In the genomic region with DNA sequence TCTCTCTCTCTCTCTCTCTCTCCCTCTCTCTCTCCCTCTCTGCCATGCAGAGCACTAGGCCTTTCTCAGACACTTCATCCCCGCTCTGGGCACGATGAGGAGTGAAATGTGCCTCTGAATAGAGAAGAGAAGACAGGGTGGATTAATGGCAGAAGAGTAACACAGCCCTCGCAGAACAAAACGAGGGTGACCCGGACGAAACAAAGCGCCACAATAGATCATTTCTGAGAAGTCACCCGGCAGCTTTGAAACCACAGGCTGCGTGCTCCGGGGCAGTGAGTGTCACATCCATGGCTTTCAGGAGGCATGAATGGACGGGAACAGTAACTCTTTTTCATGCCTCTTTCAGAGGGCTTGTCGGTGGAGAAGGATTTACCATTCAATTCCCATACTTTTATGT, we compare ENCODE assay signal across 14 mouse cellular contexts.
DNase-seq lines count a peak whose midpoint lies in the region; ATAC-seq and TF ChIP-seq lines count a peak whose summit lies in the region.
"Had no signal": no experiment of that assay in that cellular context is flagged by ENCODE, and none has a peak within 500 bp of the region (broad histone marks: within the 10 kb centered on the region; RNA-seq: fewer than 3 reads in every experiment).

No protein-coding gene starts in this region.

- WGBS in kidney, postnatal 0 days: 22% methylated on average over 12 of the region's 12 CpGs
- WGBS in kidney, embryonic 15.5 days: 12% methylated on average over 12 of the region's 12 CpGs
- 25% methylated on average over 12 of the region's 12 CpGs for WGBS in embryonic facial prominence, embryonic 12.5 days
- WGBS in neural tube, embryonic 14.5 days: 9% methylated on average over 12 of the region's 12 CpGs

- H3K27me3 ChIP-seq in kidney, postnatal 0 days (ENCODE audit: insufficient read depth, low read length): no peaks in the 10 kb centered on the region
- H3K27me3 ChIP-seq in kidney, embryonic 15.5 days: no peaks in the 10 kb centered on the region; the same call in none of the 2 replicates
- no peaks in the 10 kb centered on the region for H3K27me3 ChIP-seq in embryonic facial prominence, embryonic 12.5 days
- H3K27me3 ChIP-seq in neural tube, embryonic 14.5 days (ENCODE audit: control insufficient read depth, insufficient read depth, low read length): no peaks in the 10 kb centered on the region
- H3K27me3 ChIP-seq: lung, embryonic 15.5 days had no signal

- no peak overlapping the region for H3K9ac ChIP-seq in kidney, postnatal 0 days (ENCODE audit: low read depth, low read length)
- no peak overlapping the region for H3K9ac ChIP-seq in kidney, embryonic 15.5 days
- no peak overlapping the region for H3K9ac ChIP-seq in embryonic facial prominence, embryonic 12.5 days
- no peak overlapping the region for H3K9ac ChIP-seq in neural tube, embryonic 14.5 days (replicated peaks; ENCODE audit: low read depth, low read length)
- H3K9ac ChIP-seq: heart, embryonic 13.5 days; lung, embryonic 15.5 days had no signal

- no peaks in the 10 kb centered on the region for H3K36me3 ChIP-seq in kidney, postnatal 0 days (ENCODE audit: insufficient read depth, low read length)
- no peaks in the 10 kb centered on the region for H3K36me3 ChIP-seq in kidney, embryonic 15.5 days
- no peaks in the 10 kb centered on the region for H3K36me3 ChIP-seq in embryonic facial prominence, embryonic 12.5 days
- H3K36me3 ChIP-seq in neural tube, embryonic 14.5 days (ENCODE audit: control insufficient read depth, insufficient read depth, low read length): no peaks in the 10 kb centered on the region
- H3K36me3 ChIP-seq: heart, embryonic 13.5 days; lung, embryonic 15.5 days had no signal

- H3K4me3 ChIP-seq in kidney, postnatal 0 days (replicated peaks; ENCODE audit: low read depth, low read length): no peak overlapping the region
- no peak overlapping the region for H3K4me3 ChIP-seq in kidney, embryonic 15.5 days (replicated peaks)
- no peak overlapping the region for H3K4me3 ChIP-seq in embryonic facial prominence, embryonic 12.5 days
- no peak overlapping the region for H3K4me3 ChIP-seq in neural tube, embryonic 14.5 days (ENCODE audit: low read depth, low read length)
- H3K4me3 ChIP-seq: heart, embryonic 13.5 days; lung, embryonic 15.5 days had no signal

- no peak for ATAC-seq in kidney, postnatal 0 days (replicated peaks; ENCODE audit: low FRiP score, low read depth)
- ATAC-seq in kidney, embryonic 15.5 days (replicated peaks; ENCODE audit: low FRiP score): no peak
- no peak for ATAC-seq in embryonic facial prominence, embryonic 12.5 days (ENCODE audit: insufficient number of reproducible peaks, insufficient read depth, low FRiP score, low TSS enrichment)
- peak; percentile 72; the same call in 1 of the 2 replicates for ATAC-seq in neural tube, embryonic 14.5 days (ENCODE audit: low read depth)

- no peak for TF ChIP-seq CTCF in kidney, postnatal 0 days (IDR thresholded peaks at IDR 0.05; ENCODE audit: low read depth)

- no peak overlapping the region for H3K4me2 ChIP-seq in kidney, postnatal 0 days (ENCODE audit: low read length)
- H3K4me2 ChIP-seq in kidney, embryonic 15.5 days: no peak overlapping the region
- no peak overlapping the region for H3K4me2 ChIP-seq in embryonic facial prominence, embryonic 12.5 days (replicated peaks)
- H3K4me2 ChIP-seq in neural tube, embryonic 14.5 days (ENCODE audit: low read depth, low read length): no peak overlapping the region

- peak; percentile 54 for DNase-seq in kidney, postnatal 0 days (ENCODE audit: low spot score)
- DNase-seq in mesoderm, embryonic 11.5 days (ENCODE audit: low read depth, low spot score): peak; percentile 84
- no peak for DNase-seq in adrenal gland, postnatal 10 days
- no peak for DNase-seq in cerebellum, adult 11-12 months
- no peak for DNase-seq in right cerebral cortex, postnatal 36 days (ENCODE audit: low spot score in 2 of 2)
- DNase-seq: cerebellum, adult 11 months; gastrocnemius, postnatal 36 days; liver; thymus, adult 18-20 months had no signal

- H3K9me3 ChIP-seq in kidney, postnatal 0 days (replicated peaks; ENCODE audit: low read length): no peaks in the 10 kb centered on the region
- no peaks in the 10 kb centered on the region for H3K9me3 ChIP-seq in kidney, embryonic 15.5 days (replicated peaks)
- H3K9me3 ChIP-seq in embryonic facial prominence, embryonic 12.5 days: no peaks in the 10 kb centered on the region
- H3K9me3 ChIP-seq in neural tube, embryonic 14.5 days (ENCODE audit: control insufficient read depth, low read length): no peaks in the 10 kb centered on the region
- H3K9me3 ChIP-seq: heart, embryonic 13.5 days; lung, embryonic 15.5 days had no signal

- 0 out of 2 replicates have a peak, but pooled peaks cover 5% of the 10 kb centered on the region for H3K4me1 ChIP-seq in kidney, postnatal 0 days (replicated peaks; ENCODE audit: insufficient read depth, low read length)
- peaks cover 19% of the 10 kb centered on the region for H3K4me1 ChIP-seq in kidney, embryonic 15.5 days
- peaks cover 15% of the 10 kb centered on the region for H3K4me1 ChIP-seq in embryonic facial prominence, embryonic 12.5 days
- peaks cover 7% of the 10 kb centered on the region; the same call in 1 of the 2 replicates for H3K4me1 ChIP-seq in neural tube, embryonic 14.5 days (ENCODE audit: control insufficient read depth, insufficient read depth, low read length)

- no peak overlapping the region for H3K27ac ChIP-seq in kidney, postnatal 0 days
- no peak overlapping the region for H3K27ac ChIP-seq in kidney, embryonic 15.5 days
- peak overlapping the region; percentile 5; the same call in 1 of the 2 replicates for H3K27ac ChIP-seq in embryonic facial prominence, embryonic 12.5 days
- H3K27ac ChIP-seq in neural tube, embryonic 14.5 days (ENCODE audit: low read depth, low read length): no peak overlapping the region
- H3K27ac ChIP-seq: heart, embryonic 13.5 days; lung, embryonic 15.5 days had no signal

Comparison
In these comparisons a context has a peak if more than half of its experiments do, and no peak if none do; other contexts are left out.
1. DNase-seq: peak in kidney, postnatal 0 days (single experiment) and mesoderm, embryonic 11.5 days (single experiment); none in adrenal gland, postnatal 10 days (single experiment), cerebellum, adult 11-12 months (single experiment) and right cerebral cortex, postnatal 36 days (0 of 2).